8 mouse cellular contexts compared by ENCODE assay signal in genomic region chr8:45885202-45885685, GRCm38 (mm10). TPM values are rescaled to one million over a fixed set of nuclear protein-coding genes. Genes with fewer than 3 reads are reported as not detected.
DNase-seq lines count a peak whose midpoint lies in the region; ATAC-seq and TF ChIP-seq lines count a peak whose summit lies in the region.

Gene Pdlim3, plus strand, starts transcription at chr8:45885461.

- ATAC-seq in forebrain, embryonic 13.5 days = 0 out of 2 replicates have a peak, but pooled peaks have one; percentile 55
- peak; percentile 81 for ATAC-seq in limb, embryonic 14.5 days (ENCODE audit: low FRiP score, low read depth)
- ATAC-seq in midbrain, postnatal 0 days (ENCODE audit: low FRiP score) = peak; percentile 62
- ATAC-seq in monocyte, adult 5-6 weeks (replicated peaks; ENCODE audit: insufficient number of reproducible peaks, low FRiP score, low TSS enrichment, poor library complexity, severe bottlenecking) = no peak

- WGBS in forebrain, embryonic 13.5 days = 1% methylated on average over 22 of the region's 22 CpGs
- WGBS in limb, embryonic 14.5 days = 4% methylated on average over 21 of the region's 22 CpGs
- WGBS in midbrain, postnatal 0 days = 0% methylated on average over 22 of the region's 22 CpGs

- no peak for TF ChIP-seq POLR2A in limb, embryonic 14.5 days (IDR thresholded peaks at IDR 0.05; ENCODE audit: borderline replicate concordance, extremely low read depth, insufficient read depth, insufficient read length)

- peak within 1 kb of the TSS; percentile 52 for H3K4me3 ChIP-seq in layer of hippocampus, adult 2 months
- peak within 1 kb of the TSS; percentile 38 for H3K4me3 ChIP-seq in forebrain, embryonic 13.5 days
- peak within 1 kb of the TSS; percentile 44 for H3K4me3 ChIP-seq in limb, embryonic 14.5 days (replicated peaks; ENCODE audit: low read length)
- peak within 1 kb of the TSS; percentile 35 for H3K4me3 ChIP-seq in midbrain, postnatal 0 days (ENCODE audit: low read depth, low read length)

- H3K4me2 ChIP-seq in forebrain, embryonic 13.5 days = peak within 1 kb of the TSS; percentile 81
- H3K4me2 ChIP-seq in limb, embryonic 14.5 days (replicated peaks; ENCODE audit: low read depth, low read length, severe bottlenecking) = peak within 1 kb of the TSS; percentile 85
- H3K4me2 ChIP-seq in midbrain, postnatal 0 days (ENCODE audit: low read depth, low read length, poor library complexity, severe bottlenecking) = peak within 1 kb of the TSS; percentile 87

- peaks cover under 1% of the 10 kb centered on the region; the same call in 1 of the 2 replicates for H3K9me3 ChIP-seq in forebrain, embryonic 13.5 days (replicated peaks)
- no peaks in the 10 kb centered on the region for H3K9me3 ChIP-seq in limb, embryonic 14.5 days (ENCODE audit: control insufficient read depth, low read length)
- no peaks in the 10 kb centered on the region for H3K9me3 ChIP-seq in midbrain, postnatal 0 days (ENCODE audit: low read length)

- H3K4me1 ChIP-seq in forebrain, embryonic 13.5 days = peaks cover 15% of the 10 kb centered on the region
- H3K4me1 ChIP-seq in limb, embryonic 14.5 days (ENCODE audit: control insufficient read depth, insufficient read depth, low read length) = peaks cover 12% of the 10 kb centered on the region; the same call in 1 of the 2 replicates
- H3K4me1 ChIP-seq in midbrain, postnatal 0 days (ENCODE audit: insufficient read depth, low read length) = no peaks in the 10 kb centered on the region

- no peak within 1 kb of the TSS for H3K27ac ChIP-seq in layer of hippocampus, adult 2 months
- H3K27ac ChIP-seq in forebrain, embryonic 13.5 days = no peak within 1 kb of the TSS
- peak within 1 kb of the TSS; percentile 43; the same call in 1 of the 2 replicates for H3K27ac ChIP-seq in limb, embryonic 14.5 days (replicated peaks; ENCODE audit: low read depth, low read length)
- no peak within 1 kb of the TSS for H3K27ac ChIP-seq in midbrain, postnatal 0 days (ENCODE audit: low read depth, low read length)

- no peaks in the 10 kb centered on the region for H3K36me3 ChIP-seq in forebrain, embryonic 13.5 days (ENCODE audit: poor library complexity, severe bottlenecking)
- no peaks in the 10 kb centered on the region for H3K36me3 ChIP-seq in limb, embryonic 14.5 days (ENCODE audit: control insufficient read depth, insufficient read depth, low read length)
- H3K36me3 ChIP-seq in midbrain, postnatal 0 days (ENCODE audit: insufficient read depth, low read length) = no peaks in the 10 kb centered on the region

- no peak for DNase-seq in layer of hippocampus, adult 2 months (ENCODE audit: low spot score in 2 of 2)
- DNase-seq in layer of hippocampus, postnatal 25 days (ENCODE audit: extremely low spot score in 1 of 2, low spot score in 1 of 2) = no peak
- DNase-seq in heart, postnatal 25 days (ENCODE audit: low spot score) = peak; percentile 53
- DNase-seq in limb, embryonic 14.5 days (ENCODE audit: low spot score) = peak; percentile 47
- peak; percentile 45 for DNase-seq in midbrain, postnatal 0 days (ENCODE audit: low spot score)
- DNase-seq in thymus, postnatal 4 days = no peak

- H3K9ac ChIP-seq in forebrain, embryonic 13.5 days = peak within 1 kb of the TSS; percentile 50
- H3K9ac ChIP-seq in limb, embryonic 14.5 days (ENCODE audit: low read depth, low read length, severe bottlenecking) = peak within 1 kb of the TSS; percentile 53
- 0 out of 2 replicates have a peak within 1 kb of the TSS, but pooled peaks have one; percentile 36 for H3K9ac ChIP-seq in midbrain, postnatal 0 days (replicated peaks; ENCODE audit: low read length, poor library complexity, severe bottlenecking)

- intact Hi-C loops in heart, postnatal 25 days (cut with DNase I) = loop anchor here (2.0 kb wide), 2 partner anchors 38 to 68 kb away; no protein-coding TSS in a partner anchor

- H3K27me3 ChIP-seq in forebrain, embryonic 13.5 days = peaks cover 22% of the 10 kb centered on the region; the same call in 1 of the 2 replicates
- H3K27me3 ChIP-seq in limb, embryonic 14.5 days (ENCODE audit: control insufficient read depth, insufficient read depth, low read length) = 0 out of 2 replicates have a peak, but pooled peaks cover 14% of the 10 kb centered on the region
- 0 out of 2 replicates have a peak, but pooled peaks cover 4% of the 10 kb centered on the region for H3K27me3 ChIP-seq in midbrain, postnatal 0 days (ENCODE audit: insufficient read depth, low read length)

- no peak for TF ChIP-seq CTCF in layer of hippocampus, adult 2 months (conservative IDR thresholded peaks at IDR 0.05)
- TF ChIP-seq CTCF in midbrain, postnatal 0 days (IDR thresholded peaks at IDR 0.05) = no peak

RNA-seq across cellular contexts. Expression of gene Pdlim3, which starts in this region (rescaled TPM):
- total RNA-seq in layer of hippocampus, adult 2 months (2021) = 1 to 10 TPM in 1 of 2 experiments, under 1 TPM in 1; 1.00 to 1.2 TPM
- total RNA-seq in layer of hippocampus, postnatal 25 days (2021) = under 1 TPM; 0.73 to 0.98 TPM
- 11.7 and 16.8 TPM in 2 replicates for polyA plus RNA-seq in forebrain, embryonic 13.5 days (2015; fragmentation: Nextera tagmentation; extraction: Ambion mirVana)
- total RNA-seq in heart, postnatal 25 days (2021) = 10 to 100 TPM; 27.1 to 35.6 TPM
- polyA plus RNA-seq in limb, embryonic 14.5 days (2012; rRNA removed) = 73.8 and 74.1 TPM in 2 replicates
- 75.3 and 81.6 TPM in 2 replicates for polyA plus RNA-seq in limb, embryonic 14.5 days (2014; fragmentation: Nextera tagmentation; extraction: Ambion mirVana)
- total RNA-seq in midbrain, postnatal 0 days (2014; rRNA removed) = 6.6 and 10.7 TPM in 2 replicates
- polyA plus RNA-seq in midbrain, postnatal 0 days (2015; fragmentation: Nextera tagmentation; extraction: Ambion mirVana) = 9.8 and 11.3 TPM in 2 replicates
- not detected in 3 replicates for total RNA-seq in monocyte, adult 5-6 weeks (2017)

Comparison
In these comparisons a context has a peak if more than half of its experiments do, and no peak if none do; other contexts are left out.
1. DNase-seq: peak in heart, postnatal 25 days (single experiment), limb, embryonic 14.5 days (single experiment) and midbrain, postnatal 0 days (single experiment); none in layer of hippocampus, adult 2 months (0 of 2), layer of hippocampus, postnatal 25 days (0 of 2) and thymus, postnatal 4 days (single experiment).
2. Peak in every context shown above with its lines, with median percentiles within 50 percentile points of each other: H3K4me3 ChIP-seq, H3K4me2 ChIP-seq and H3K9ac ChIP-seq.